Mouse (Mus musculus): ENCODE results near the gene Myo16.

DNA sequence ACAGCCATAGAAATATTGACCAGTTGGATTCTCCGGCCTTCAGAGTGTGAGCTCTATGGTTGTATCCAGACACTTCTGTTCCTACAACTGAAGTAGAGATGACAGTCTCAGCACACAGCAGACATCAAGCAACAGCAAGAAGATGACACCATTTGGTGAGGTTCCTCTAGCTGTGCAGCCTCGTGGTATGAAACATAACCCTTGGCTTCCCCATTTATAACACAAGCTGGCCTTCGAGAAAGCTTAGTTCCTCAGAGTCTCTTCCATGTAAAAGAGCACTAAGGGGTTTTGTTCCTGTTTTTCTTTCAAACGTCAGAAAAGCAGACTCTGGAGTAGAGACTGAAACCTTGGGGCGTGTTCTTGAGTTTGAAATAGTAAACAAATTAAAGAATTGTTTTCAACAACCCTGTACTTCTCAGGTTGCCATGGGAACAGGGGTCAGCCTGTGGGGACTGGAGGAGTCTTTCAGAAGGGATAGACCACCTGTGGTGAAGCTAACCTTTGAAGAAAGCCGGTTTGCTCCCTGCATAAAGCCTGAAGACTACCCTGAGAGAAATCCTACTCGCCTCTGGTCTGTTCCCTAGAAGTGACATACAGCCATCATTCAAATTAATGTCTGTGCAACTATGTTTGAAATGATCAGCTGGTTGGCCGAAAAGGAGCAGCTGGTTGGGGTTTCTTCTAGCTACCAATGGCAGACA, 510.2 kb downstream of the Myo16 start:
- TF ChIP-seq POLR2A (IDR thresholded peaks at IDR 0.05; ENCODE audit: low read depth, low read length) (no peak), CTCF (IDR thresholded peaks at IDR 0.05; ENCODE audit: extremely low read depth, insufficient read length, insufficient replicate concordance, low read depth, low read length) (no peak)

All from small intestine, adult 2 months (tissue).